Mouse (Mus musculus) adipocyte (in vitro differentiated cells): ENCODE data around the gene Polr3f.

Source experiments
- DNase-seq: peaks from one replicate; pipeline ENCODE4 v3.0.0-alpha.2; 2016; ENCODE audit warnings: low spot score

Gene Polr3f

GRCm38 (mm10) chr2:144526981-144527820 lies at the start of gene Polr3f, which contains the start of gene Dzank1:
Gene Polr3f, plus strand, starts transcription at chr2:144527718.
Gene Dzank1, minus strand, starts transcription at chr2:144527414.
- peak; percentile 98 for DNase-seq

- DNase-seq = no peak
These were observed 48.1 kb upstream of the Polr3f start for GRCm38 (mm10) chr2:144479421-144479820.

GRCm38 (mm10) chr2:144484084-144484483 lies 43.4 kb upstream of the Polr3f start:
- peak; percentile 17 for DNase-seq

GRCm38 (mm10) chr2:144485439-144485838 lies 42.1 kb upstream of the Polr3f start:
- DNase-seq = no peak

GRCm38 (mm10) chr2:144487476-144487875 lies 40.0 kb upstream of the Polr3f start:
- peak; percentile 50 for DNase-seq

GRCm38 (mm10) chr2:144489342-144489741 lies 38.2 kb upstream of the Polr3f start:
- DNase-seq = no peak

- DNase-seq = no peak
These were observed 25.4 kb upstream of the Polr3f start for GRCm38 (mm10) chr2:144502134-144502533.

GRCm38 (mm10) chr2:144514619-144515018 lies 12.9 kb upstream of the Polr3f start:
- no peak for DNase-seq

- DNase-seq = no peak
These were observed 7.7 kb upstream of the Polr3f start for GRCm38 (mm10) chr2:144519772-144520171.

GRCm38 (mm10) chr2:144525856-144526255 lies 1.7 kb upstream of the Polr3f start:
- no peak for DNase-seq

- DNase-seq = no peak
These were observed 280 bp downstream of the Polr3f start for GRCm38 (mm10) chr2:144527821-144528174.

- DNase-seq = no peak
These were observed 9.6 kb downstream of the Polr3f start for GRCm38 (mm10) chr2:144537123-144537522.

GRCm38 (mm10) chr2:144541246-144541645 lies 13.7 kb downstream of the Polr3f start:
- DNase-seq = peak; percentile 34

GRCm38 (mm10) chr2:144543670-144544069 lies 16.2 kb downstream of the Polr3f start:
- no peak for DNase-seq

- peak; percentile 78 for DNase-seq
These were observed 17.1 kb downstream of the Polr3f start for GRCm38 (mm10) chr2:144544630-144545029.

GRCm38 (mm10) chr2:144545061-144545460 lies 17.5 kb downstream of the Polr3f start:
- DNase-seq = no peak

GRCm38 (mm10) chr2:144545481-144545880 lies 18.0 kb downstream of the Polr3f start:
- no peak for DNase-seq

- no peak for DNase-seq
These were observed 20.0 kb downstream of the Polr3f start for GRCm38 (mm10) chr2:144547559-144547958.

GRCm38 (mm10) chr2:144550529-144550928 lies 23.0 kb downstream of the Polr3f start, which contains the start of gene Rbbp9:
Gene Rbbp9, minus strand, starts transcription at chr2:144550869.
- peak; percentile 80 for DNase-seq

GRCm38 (mm10) chr2:144553905-144554304 lies 26.4 kb downstream of the Polr3f start:
- DNase-seq = no peak

- no peak for DNase-seq
These were observed 27.8 kb downstream of the Polr3f start for GRCm38 (mm10) chr2:144555286-144555819.

- peak; percentile 98 for DNase-seq
These were observed 28.5 kb downstream of the Polr3f start, which contains the start of gene Sec23b for GRCm38 (mm10) chr2:144555820-144556552. Gene Sec23b, plus strand, starts transcription at chr2:144556229.

GRCm38 (mm10) chr2:144588723-144589122 lies 61.2 kb downstream of the Polr3f start:
- no peak for DNase-seq
